Mouse (Mus musculus): ENCODE results near the gene Mettl7a2. TPM values are rescaled to one million over a fixed set of nuclear protein-coding genes. Genes with fewer than 3 reads are reported as not detected.
"Not testable (repeated sequence)": the region's sequence is repeated elsewhere in the genome, so short reads cannot be mapped to it uniquely, and the experiment has no call there.

The Mettl7a2 gene
- polyA plus RNA-seq, 1 experiment from 2014 or later: not detected

- Histone ChIP-seq H3K4me2 (no peak overlapping the region), H3K27me3 (replicated peaks) (no peaks in the 10 kb centered on the region), H3K4me1 (peaks cover 18% of the 10 kb centered on the region), H3K27ac (replicated peaks) (no peak overlapping the region), H3K36me3 (no peaks in the 10 kb centered on the region), H3K9me3 (no peaks in the 10 kb centered on the region), H3K9ac (no peak overlapping the region), H3K4me3 (no peak overlapping the region)
- ATAC-seq (ENCODE audit: extremely low read depth, insufficient number of reproducible peaks, low FRiP score, low TSS enrichment): no peak
These were observed 7.5 kb upstream of the Mettl7a2 start for GRCm38 (mm10) chr15:100345484-100345883.

- Histone ChIP-seq H3K9me3 (no peaks in the 10 kb centered on the region), H3K4me3 (no peak overlapping the region), H3K27me3 (replicated peaks) (no peaks in the 10 kb centered on the region), H3K9ac (no peak overlapping the region), H3K27ac (replicated peaks) (no peak overlapping the region), H3K4me2 (no peak overlapping the region), H3K36me3 (no peaks in the 10 kb centered on the region), H3K4me1 (peaks cover 27% of the 10 kb centered on the region)
- WGBS: 60% methylated on average over 14 of the region's 14 CpGs
- no peak for ATAC-seq (ENCODE audit: extremely low read depth, insufficient number of reproducible peaks, low FRiP score, low TSS enrichment)
These were observed 6.2 kb upstream of the Mettl7a2 start for GRCm38 (mm10) chr15:100346761-100347160.

DNA sequence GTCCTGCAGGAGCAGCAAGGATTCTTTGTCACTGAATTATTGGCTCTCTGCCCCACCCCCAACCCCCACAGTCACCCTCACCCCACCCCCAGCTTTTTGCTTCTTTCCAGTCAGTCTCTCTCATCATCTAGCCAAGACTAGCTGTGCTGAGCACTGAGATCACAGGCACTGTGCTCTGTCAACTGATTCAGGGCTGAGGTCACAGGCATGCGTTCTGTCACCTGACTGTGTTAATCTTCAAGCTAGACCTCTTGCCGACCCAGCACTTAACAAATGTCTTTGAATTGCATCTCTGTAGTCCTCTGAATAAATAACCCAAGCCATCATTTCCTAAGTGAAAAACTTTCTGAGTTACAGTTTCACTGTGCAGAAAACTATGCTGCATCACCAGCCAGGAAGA lies 3.5 kb upstream of the Mettl7a2 start:
- H3K9me3 ChIP-seq: no peaks in the 10 kb centered on the region
- H3K4me1 ChIP-seq: peaks cover 32% of the 10 kb centered on the region
- no peak for ATAC-seq (ENCODE audit: extremely low read depth, insufficient number of reproducible peaks, low FRiP score, low TSS enrichment)
- no peak overlapping the region for H3K9ac ChIP-seq
- no peak overlapping the region for H3K4me2 ChIP-seq
- H3K27ac ChIP-seq (replicated peaks): peak overlapping the region; percentile 48
- 20% methylated on average over 2 of the region's 2 CpGs for WGBS
- H3K36me3 ChIP-seq: no peaks in the 10 kb centered on the region
- H3K4me3 ChIP-seq: no peak overlapping the region
- H3K27me3 ChIP-seq (replicated peaks): no peaks in the 10 kb centered on the region

- Histone ChIP-seq H3K4me3 (no peak overlapping the region), H3K9ac (peak overlapping the region; percentile 40; the same call in 1 of the 2 replicates), H3K27me3 (replicated peaks) (no peaks in the 10 kb centered on the region), H3K27ac (replicated peaks) (peak overlapping the region; percentile 61), H3K4me1 (peaks cover 32% of the 10 kb centered on the region), H3K4me2 (peak overlapping the region; percentile 12; the same call in 1 of the 2 replicates), H3K36me3 (no peaks in the 10 kb centered on the region), H3K9me3 (no peaks in the 10 kb centered on the region)
- 39% methylated on average over 6 of the region's 6 CpGs for WGBS
- ATAC-seq (ENCODE audit: extremely low read depth, insufficient number of reproducible peaks, low FRiP score, low TSS enrichment): no peak
These were observed 1.4 kb upstream of the Mettl7a2 start for GRCm38 (mm10) chr15:100351501-100352060.

GRCm38 (mm10) chr15:100353399-100353798 lies 399 bp downstream of the Mettl7a2 start:
- H3K4me2 ChIP-seq; H3K9me3 ChIP-seq; H3K9ac ChIP-seq; H3K36me3 ChIP-seq; ATAC-seq (ENCODE audit: extremely low read depth, insufficient number of reproducible peaks, low FRiP score, low TSS enrichment); H3K4me3 ChIP-seq; H3K27ac ChIP-seq (replicated peaks); H3K27me3 ChIP-seq (replicated peaks): not testable (repeated sequence)
- WGBS: 80% methylated on average over 22 of the region's 22 CpGs
- H3K4me1 ChIP-seq: peaks cover 32% of the 10 kb centered on the region

- 78% methylated on average over 5 of the region's 5 CpGs for WGBS
- Histone ChIP-seq H3K27me3 (replicated peaks) (no peaks in the 10 kb centered on the region), H3K9ac (no peak overlapping the region), H3K9me3 (no peaks in the 10 kb centered on the region), H3K27ac (replicated peaks) (no peak overlapping the region), H3K4me3 (no peak overlapping the region), H3K4me2 (no peak overlapping the region), H3K36me3 (no peaks in the 10 kb centered on the region), H3K4me1 (peaks cover 14% of the 10 kb centered on the region)
- no peak for ATAC-seq (ENCODE audit: extremely low read depth, insufficient number of reproducible peaks, low FRiP score, low TSS enrichment)
These were observed 2.9 kb downstream of the Mettl7a2 start for GRCm38 (mm10) chr15:100355876-100356275.

DNA sequence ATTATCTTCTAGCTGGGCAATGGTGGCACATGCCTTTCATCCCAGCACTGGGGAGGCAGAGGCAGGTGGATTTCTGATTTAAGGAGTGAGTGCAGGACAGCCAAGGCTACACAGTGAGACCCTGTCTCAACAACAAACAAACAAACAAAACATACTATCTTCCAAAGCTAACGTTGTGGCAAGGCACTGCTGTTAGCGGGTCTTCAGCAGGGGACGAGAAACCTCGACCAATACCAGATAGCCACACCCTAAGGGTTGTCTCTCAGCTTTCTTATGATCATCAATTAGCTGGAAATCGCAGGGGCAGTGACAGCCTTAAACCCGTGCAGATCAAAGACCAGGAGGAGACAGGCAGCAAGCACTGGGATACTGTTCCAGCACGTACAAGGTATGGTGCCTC lies 11.2 kb downstream of the Mettl7a2 start, which contains the start of gene Higd1c:
Gene Higd1c (plus strand): TSS at position 301 of the 400 bp plus-strand sequence.
- Histone ChIP-seq H3K27me3 (replicated peaks) (no peaks in the 10 kb centered on the region), H3K4me1 (no peaks in the 10 kb centered on the region), H3K4me2 (no peak within 1 kb of the TSS), H3K9me3 (no peaks in the 10 kb centered on the region), H3K27ac (replicated peaks) (no peak within 1 kb of the TSS), H3K4me3 (no peak within 1 kb of the TSS), H3K9ac (no peak within 1 kb of the TSS), H3K36me3 (no peaks in the 10 kb centered on the region)
- WGBS: 74% methylated on average over 7 of the region's 7 CpGs
- ATAC-seq (ENCODE audit: extremely low read depth, insufficient number of reproducible peaks, low FRiP score, low TSS enrichment): no peak

DNA sequence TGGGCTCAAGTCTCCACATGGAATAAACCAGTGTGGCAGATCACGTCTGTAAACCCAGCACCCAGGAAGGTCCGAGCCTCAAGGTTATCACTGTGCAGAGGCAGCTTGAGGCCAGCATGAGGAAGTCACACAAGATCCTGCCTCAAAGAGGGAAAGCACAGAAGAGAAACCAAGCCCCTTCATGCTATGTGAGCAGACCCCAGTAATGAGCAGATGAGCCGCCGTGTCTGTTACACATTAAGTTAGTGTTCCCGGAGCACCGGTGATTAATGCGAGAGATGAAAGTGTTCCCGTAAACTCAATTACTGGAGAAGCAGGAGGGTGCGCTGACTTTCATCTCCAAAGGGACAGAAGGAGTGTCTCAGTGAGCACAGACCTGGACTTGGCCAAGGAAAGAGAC lies 13.0 kb downstream of the Mettl7a2 start:
- H3K4me1 ChIP-seq; H3K36me3 ChIP-seq; H3K4me3 ChIP-seq; H3K9me3 ChIP-seq; H3K27me3 ChIP-seq (replicated peaks); H3K4me2 ChIP-seq; H3K9ac ChIP-seq; H3K27ac ChIP-seq (replicated peaks); ATAC-seq (ENCODE audit: extremely low read depth, insufficient number of reproducible peaks, low FRiP score, low TSS enrichment): not testable (repeated sequence)
- 82% methylated on average over 9 of the region's 9 CpGs for WGBS

DNA sequence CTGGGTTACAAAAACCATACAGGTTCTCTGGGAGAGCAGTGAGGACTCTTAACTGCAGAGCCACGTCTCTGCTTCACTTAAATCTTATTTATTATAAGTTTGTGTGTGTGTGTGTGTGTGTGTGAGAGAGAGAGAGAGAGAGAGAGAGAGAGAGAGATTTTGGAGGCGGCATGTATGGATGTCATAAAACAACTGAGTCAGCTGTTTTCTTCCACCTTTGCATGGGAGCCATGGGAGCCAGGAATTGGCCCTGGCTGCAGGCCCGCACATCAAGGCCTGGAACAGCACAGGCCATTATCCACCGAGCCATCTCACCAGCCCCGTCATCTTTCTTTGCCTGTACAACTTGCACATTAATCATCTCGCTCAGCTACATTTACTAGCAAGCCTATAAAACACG lies 14.1 kb downstream of the Mettl7a2 start:
- no peak overlapping the region for H3K27ac ChIP-seq (replicated peaks)
- H3K4me2 ChIP-seq: no peak overlapping the region
- H3K36me3 ChIP-seq: no peaks in the 10 kb centered on the region
- H3K4me1 ChIP-seq: no peaks in the 10 kb centered on the region
- no peak for ATAC-seq (ENCODE audit: extremely low read depth, insufficient number of reproducible peaks, low FRiP score, low TSS enrichment)
- no peak overlapping the region for H3K9ac ChIP-seq
- no peaks in the 10 kb centered on the region for H3K27me3 ChIP-seq (replicated peaks)
- H3K9me3 ChIP-seq: no peaks in the 10 kb centered on the region
- no peak overlapping the region for H3K4me3 ChIP-seq
- WGBS: 77% methylated on average over 7 of the region's 7 CpGs

- no peaks in the 10 kb centered on the region for H3K27me3 ChIP-seq (replicated peaks)
- no peaks in the 10 kb centered on the region for H3K36me3 ChIP-seq
- 33% methylated on average over 5 of the region's 5 CpGs for WGBS
- no peak overlapping the region for H3K9ac ChIP-seq
- no peak overlapping the region for H3K4me3 ChIP-seq
- H3K27ac ChIP-seq (replicated peaks): no peak overlapping the region
- no peaks in the 10 kb centered on the region for H3K4me1 ChIP-seq
- peaks cover 14% of the 10 kb centered on the region; the same call in 1 of the 2 replicates for H3K9me3 ChIP-seq
- H3K4me2 ChIP-seq: no peak overlapping the region
- no peak for ATAC-seq (ENCODE audit: extremely low read depth, insufficient number of reproducible peaks, low FRiP score, low TSS enrichment)
These were observed 22.1 kb downstream of the Mettl7a2 start for GRCm38 (mm10) chr15:100375066-100375465.

DNA sequence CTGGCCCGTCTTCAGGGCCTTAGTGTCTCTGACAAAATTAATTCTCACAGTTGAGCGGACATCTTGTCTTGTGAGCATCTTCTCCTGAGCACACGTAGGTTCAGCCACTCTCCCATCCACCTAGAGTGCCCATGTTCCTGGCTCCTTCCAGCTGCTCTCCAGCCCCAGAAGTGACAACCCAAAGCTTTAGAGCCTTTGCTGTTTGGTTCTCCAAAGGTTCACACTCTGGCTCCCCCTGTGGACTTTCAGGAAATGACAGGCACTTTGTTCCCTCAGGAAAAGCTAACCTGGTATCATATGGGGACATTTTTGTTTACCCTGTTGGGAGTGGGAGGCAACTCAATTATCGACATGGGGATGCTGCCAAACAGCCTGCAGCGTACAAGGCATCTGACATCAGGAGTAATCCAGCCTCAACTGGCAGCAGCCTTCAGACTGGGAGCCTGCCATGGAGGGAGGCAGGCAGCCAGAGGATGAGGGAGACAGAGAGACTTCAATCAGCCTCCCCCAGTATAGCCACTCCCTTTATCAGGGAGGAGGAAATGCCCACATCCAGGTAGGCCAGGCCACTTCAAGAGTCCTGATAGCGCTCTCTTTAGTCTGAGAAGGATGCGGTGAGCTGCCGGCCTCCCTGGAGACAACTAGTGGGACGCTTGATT lies 25.0 kb downstream of the Mettl7a2 start:
- H3K27me3 ChIP-seq (replicated peaks); H3K4me3 ChIP-seq; H3K27ac ChIP-seq (replicated peaks); ATAC-seq (ENCODE audit: extremely low read depth, insufficient number of reproducible peaks, low FRiP score, low TSS enrichment); H3K4me2 ChIP-seq; H3K36me3 ChIP-seq; H3K9ac ChIP-seq; H3K4me1 ChIP-seq: not testable (repeated sequence)
- H3K9me3 ChIP-seq: peaks cover 13% of the 10 kb centered on the region; the same call in 1 of the 2 replicates
- WGBS: 31% methylated on average over 4 of the region's 9 CpGs

DNA sequence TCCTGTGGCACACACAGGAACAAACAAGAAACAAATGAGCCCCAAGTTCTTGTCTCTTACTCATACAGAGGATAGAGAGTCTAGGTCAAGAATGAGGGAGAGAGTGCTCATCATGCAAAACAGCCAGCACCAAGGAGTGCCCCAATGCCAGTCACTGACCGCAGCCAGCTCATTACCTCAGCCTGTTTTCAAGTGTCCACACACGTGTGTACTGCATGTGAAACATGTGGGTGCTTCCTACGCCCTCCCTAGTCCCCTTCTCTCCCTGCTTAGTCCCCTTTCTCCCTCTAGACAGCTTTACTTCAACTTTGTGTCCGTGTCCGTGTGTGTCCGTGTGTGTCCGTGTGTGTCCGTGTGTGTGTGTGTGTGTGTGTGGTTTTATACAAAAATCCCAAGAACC lies 26.7 kb downstream of the Mettl7a2 start:
- H3K36me3 ChIP-seq: no peaks in the 10 kb centered on the region
- ATAC-seq (ENCODE audit: extremely low read depth, insufficient number of reproducible peaks, low FRiP score, low TSS enrichment): no peak
- H3K4me1 ChIP-seq: no peaks in the 10 kb centered on the region
- H3K4me3 ChIP-seq: no peak overlapping the region
- no peak overlapping the region for H3K9ac ChIP-seq
- no peak overlapping the region for H3K4me2 ChIP-seq
- no peak overlapping the region for H3K27ac ChIP-seq (replicated peaks)
- 78% methylated on average over 8 of the region's 8 CpGs for WGBS
- H3K9me3 ChIP-seq: no peaks in the 10 kb centered on the region
- H3K27me3 ChIP-seq (replicated peaks): 0 out of 2 replicates have a peak, but pooled peaks cover 4% of the 10 kb centered on the region

Data from heart, embryonic 13.5 days (tissue).